Mouse (Mus musculus): ENCODE results near the gene B3galt6.

The B3galt6 gene

GRCm38 (mm10) chr4:155991211-155991907 lies 1.1 kb downstream of the B3galt6 start:
- DNase-seq (ENCODE audit: low read depth): peak; percentile 29

- DNase-seq (ENCODE audit: low read depth): no peak
Measured at GRCm38 (mm10) chr4:155983788-155984187, 8.7 kb downstream of the B3galt6 start.

- no peak for DNase-seq (ENCODE audit: low read depth)
Measured at GRCm38 (mm10) chr4:155981436-155982082, 10.9 kb downstream of the B3galt6 start.

GRCm38 (mm10) chr4:155973239-155973638 lies 19.2 kb downstream of the B3galt6 start:
- peak; percentile 30 for DNase-seq (ENCODE audit: low read depth)

- no peak for DNase-seq (ENCODE audit: low read depth)
Measured at GRCm38 (mm10) chr4:155972651-155973050, 19.8 kb downstream of the B3galt6 start.

GRCm38 (mm10) chr4:155970286-155970685 lies 22.2 kb downstream of the B3galt6 start:
- DNase-seq (ENCODE audit: low read depth): no peak

GRCm38 (mm10) chr4:155969043-155969653 lies 23.3 kb downstream of the B3galt6 start:
- no peak for DNase-seq (ENCODE audit: low read depth)

- DNase-seq (ENCODE audit: low read depth): no peak
Measured at GRCm38 (mm10) chr4:155964396-155964795, 28.1 kb downstream of the B3galt6 start.

GRCm38 (mm10) chr4:155963106-155963505 lies 29.3 kb downstream of the B3galt6 start:
- no peak for DNase-seq (ENCODE audit: low read depth)

GRCm38 (mm10) chr4:155962167-155962971 lies 30.1 kb downstream of the B3galt6 start, which contains the start of gene C1qtnf12:
Gene C1qtnf12 (plus strand): TSS chr4:155962318.
- DNase-seq (ENCODE audit: low read depth): peak; percentile 72

- DNase-seq (ENCODE audit: low read depth): peak; percentile 92
Measured at GRCm38 (mm10) chr4:155959275-155959674, 33.2 kb downstream of the B3galt6 start.

- no peak for DNase-seq (ENCODE audit: low read depth)
Measured at GRCm38 (mm10) chr4:155955491-155955890, 37.0 kb downstream of the B3galt6 start.

GRCm38 (mm10) chr4:155947094-155947493 lies 45.4 kb downstream of the B3galt6 start:
- DNase-seq (ENCODE audit: low read depth): peak; percentile 21

GRCm38 (mm10) chr4:155944271-155944670 lies 48.2 kb downstream of the B3galt6 start:
- DNase-seq (ENCODE audit: low read depth): peak; percentile 72

GRCm38 (mm10) chr4:155943534-155944249 lies 48.8 kb downstream of the B3galt6 start, which contains the start of gene Ube2j2:
Gene Ube2j2 (plus strand): TSS chr4:155943831.
- DNase-seq (ENCODE audit: low read depth): peak; percentile 95

GRCm38 (mm10) chr4:155943049-155943452 lies 49.4 kb downstream of the B3galt6 start:
- no peak for DNase-seq (ENCODE audit: low read depth)

Measured in induced T-regulatory cell, adult 2 months (primary cell).